Mouse (Mus musculus): ENCODE results near the gene Creb3l4. TPM values are rescaled to one million over a fixed set of nuclear protein-coding genes. Genes with fewer than 3 reads are reported as not detected.

Creb3l4 gene
- total RNA-seq, 2 experiments from 2014 or later, result 0.35 TPM; not detected in 1

DNA sequence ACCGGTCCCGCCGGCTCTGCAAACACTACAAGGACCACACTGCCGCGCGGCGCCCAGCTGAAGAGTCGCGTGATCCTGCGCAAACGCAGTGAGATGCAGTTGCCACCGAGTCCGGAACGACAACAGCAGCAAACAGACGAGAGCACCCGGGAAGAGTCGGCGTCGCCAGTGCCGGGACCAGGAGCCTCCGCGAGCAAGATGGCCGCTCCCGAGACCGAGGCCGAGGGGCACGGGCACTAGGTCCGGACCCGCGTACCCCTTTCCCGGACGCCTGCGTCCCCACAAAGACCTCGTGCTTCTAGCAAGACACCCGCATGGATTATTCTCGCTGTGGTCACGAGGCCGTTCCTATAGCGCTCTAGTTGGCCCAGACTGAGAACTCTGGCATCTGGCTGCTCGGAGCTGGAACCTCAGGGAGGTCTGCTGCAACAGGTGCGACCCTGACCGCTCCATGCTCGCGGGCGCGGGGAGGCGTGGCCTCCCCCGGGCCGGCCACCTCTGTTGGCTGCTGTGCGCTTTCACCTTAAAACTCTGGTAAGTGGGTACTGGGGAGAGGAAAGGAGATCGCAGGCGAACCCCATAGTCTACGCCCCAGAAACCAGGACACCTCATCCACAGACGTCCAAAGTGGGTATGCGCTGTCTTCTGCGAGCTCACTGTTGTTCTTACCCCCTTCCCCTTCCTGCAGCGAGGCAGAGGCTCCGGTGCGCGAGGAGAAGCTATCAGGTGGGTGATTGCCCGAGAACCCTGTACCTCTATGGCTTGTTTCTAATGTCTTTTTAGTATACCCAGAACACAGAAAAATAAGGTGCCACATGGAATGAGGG lies 11.6 kb downstream of the Creb3l4 start, which contains the start of gene Jtb:
Jtb (plus strand) TSS at position 91 of the 827 bp plus-strand sequence.
- DNase-seq, result peak; percentile 92

DNA sequence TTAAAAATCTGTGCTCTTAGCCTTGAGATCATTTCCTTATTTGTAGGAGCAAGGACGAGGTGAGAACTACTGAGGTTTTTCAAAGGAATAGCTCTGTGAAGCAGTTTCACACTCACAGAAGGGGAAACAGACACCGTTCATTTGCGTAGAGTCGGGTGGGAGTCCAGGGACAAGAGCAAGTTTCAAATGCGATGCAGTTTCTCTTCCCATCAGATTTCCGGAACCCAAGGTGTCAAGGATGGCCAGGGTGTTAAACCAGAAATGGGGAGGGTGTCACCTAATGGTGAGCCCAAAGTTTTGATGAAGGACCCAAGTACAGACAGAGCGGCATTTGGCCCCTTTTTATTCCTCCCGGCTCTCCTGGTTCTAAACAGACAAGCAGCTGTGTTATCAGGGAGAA lies 12.2 kb downstream of the Creb3l4 start:
- no peak for DNase-seq

DNA sequence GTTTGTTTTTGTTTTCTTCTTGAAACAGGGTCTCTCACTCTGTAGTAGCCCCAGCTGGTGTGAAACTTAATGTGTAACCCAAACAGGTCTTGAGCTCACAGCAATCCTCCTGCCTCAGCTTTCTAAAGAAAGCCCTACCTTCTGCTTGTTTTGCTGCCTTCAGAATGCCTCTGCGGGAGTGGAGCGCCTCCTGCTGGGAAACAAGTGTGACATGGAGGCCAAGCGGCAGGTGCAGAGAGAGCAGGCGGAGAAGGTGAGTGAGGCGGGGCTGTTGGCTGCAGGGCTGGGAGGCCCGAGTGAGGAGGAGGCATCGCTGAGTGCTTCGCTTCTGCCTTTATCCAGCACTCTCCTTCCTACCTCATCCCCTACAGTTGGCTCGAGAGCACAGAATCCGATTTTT lies 19.0 kb downstream of the Creb3l4 start:
- DNase-seq, result no peak

- DNase-seq, result no peak
Measured at GRCm38 (mm10) chr3:90222941-90223340, 20.4 kb downstream of the Creb3l4 start.

DNA sequence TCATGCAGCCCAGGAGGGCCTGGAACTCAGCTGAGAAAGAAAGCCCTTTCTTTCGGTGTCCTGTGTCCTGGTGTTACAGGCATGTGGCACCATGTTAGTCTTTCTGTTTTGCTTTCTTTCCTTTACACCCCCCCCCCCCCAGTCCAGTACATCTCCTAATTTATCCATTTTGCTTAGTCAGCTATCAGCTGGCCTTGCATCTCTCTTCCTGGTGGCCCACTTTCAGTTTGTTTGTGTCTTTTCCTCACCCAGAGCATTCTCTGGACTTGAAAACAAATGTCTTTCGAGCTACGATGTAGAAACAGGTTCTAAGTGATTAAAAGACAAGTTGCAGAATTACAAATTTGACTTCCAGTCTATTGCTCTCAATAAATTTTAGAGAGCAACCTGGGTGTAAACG lies 20.9 kb downstream of the Creb3l4 start:
- DNase-seq, result no peak

- no peak for DNase-seq
Measured at GRCm38 (mm10) chr3:90221123-90221522, 22.2 kb downstream of the Creb3l4 start.

- peak; percentile 80 for DNase-seq
Measured at GRCm38 (mm10) chr3:90220531-90220951, 22.8 kb downstream of the Creb3l4 start.

- DNase-seq, result no peak
Measured at GRCm38 (mm10) chr3:90220088-90220487, 23.2 kb downstream of the Creb3l4 start.

- DNase-seq, result no peak
Measured at GRCm38 (mm10) chr3:90215825-90216380, 27.4 kb downstream of the Creb3l4 start.

GRCm38 (mm10) chr3:90213956-90214684 lies 29.2 kb downstream of the Creb3l4 start:
- no peak for DNase-seq

- DNase-seq, result peak; percentile 85
Measured at GRCm38 (mm10) chr3:90213377-90213866, 29.9 kb downstream of the Creb3l4 start, which contains the start of the genes Rps27 and Rab13. Gene Rps27 (minus strand): TSS chr3:90213651. Gene Rab13 (plus strand): TSS chr3:90213695.

DNA sequence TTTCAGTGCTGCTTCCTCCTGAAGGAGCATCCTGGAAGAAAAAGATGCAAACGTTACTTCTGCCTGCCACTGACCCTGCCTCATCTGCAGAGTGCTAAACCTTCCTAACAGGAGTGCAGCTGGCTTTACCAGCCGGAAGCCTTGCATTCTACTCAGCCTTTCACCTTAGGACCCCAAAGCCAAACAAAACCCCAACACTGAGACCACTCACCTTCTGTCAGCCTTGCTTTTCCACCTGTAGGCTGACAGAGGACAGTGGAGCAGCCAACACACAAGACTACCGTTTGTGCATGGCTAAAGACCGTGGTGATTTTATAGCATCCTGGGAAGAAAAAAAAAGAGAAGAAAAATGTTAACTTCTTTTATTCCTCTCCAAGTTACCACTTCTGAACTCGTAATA lies 30.6 kb downstream of the Creb3l4 start:
- DNase-seq, result no peak

GRCm38 (mm10) chr3:90211475-90212398 lies 31.6 kb downstream of the Creb3l4 start:
- DNase-seq, result no peak

DNA sequence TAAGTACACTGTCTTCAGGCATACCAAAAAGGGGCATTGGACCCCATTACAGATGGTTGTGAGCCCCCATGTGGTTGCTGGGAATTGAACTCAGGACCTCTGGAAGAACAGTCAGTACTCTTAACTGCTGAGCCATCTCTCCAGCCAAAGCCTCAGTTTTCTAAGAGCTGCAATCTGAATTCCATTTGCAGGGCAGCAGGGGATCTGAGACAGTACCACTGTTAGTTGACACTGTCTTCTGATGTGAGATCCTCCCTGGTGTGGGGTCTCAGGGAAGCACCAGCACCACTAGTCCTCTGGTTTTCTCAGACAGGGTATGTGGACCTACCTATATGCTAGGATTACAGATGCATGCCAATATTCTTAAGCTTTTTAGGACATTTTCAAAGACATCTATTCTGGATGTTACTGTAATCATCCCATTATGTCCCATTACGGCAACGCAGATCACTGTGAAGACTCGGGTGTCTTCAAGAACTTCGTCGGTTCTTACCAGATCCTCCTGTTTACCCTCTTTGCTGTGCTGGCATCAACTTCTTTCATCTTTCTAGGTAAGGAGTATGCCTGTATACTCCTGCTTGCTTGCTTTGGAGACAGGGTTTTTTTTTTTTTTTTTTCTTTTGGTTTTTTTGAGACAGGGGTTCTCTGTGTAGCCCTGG lies 33.3 kb downstream of the Creb3l4 start:
- DNase-seq, result no peak

GRCm38 (mm10) chr3:90208662-90209061 lies 34.6 kb downstream of the Creb3l4 start:
- no peak for DNase-seq

DNA sequence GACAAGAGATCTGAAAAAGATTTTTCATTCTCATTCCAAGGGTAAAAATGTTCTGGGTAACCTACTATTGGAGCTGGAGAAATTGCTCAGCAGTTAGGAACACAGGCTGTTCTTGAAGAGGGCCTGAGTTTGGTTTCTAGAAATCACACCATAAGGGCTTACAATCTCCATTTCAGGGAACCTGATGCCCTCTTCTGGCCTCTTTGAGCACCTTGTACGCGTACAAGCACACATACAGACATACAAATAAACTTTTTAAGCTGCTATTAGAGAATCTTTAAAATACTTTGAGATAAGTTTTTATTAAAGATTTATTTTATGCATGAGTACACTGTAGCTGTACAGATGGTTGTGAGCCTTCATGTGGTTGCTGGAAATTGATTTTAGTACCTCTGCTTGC lies 38.7 kb downstream of the Creb3l4 start:
- no peak for DNase-seq

DNA sequence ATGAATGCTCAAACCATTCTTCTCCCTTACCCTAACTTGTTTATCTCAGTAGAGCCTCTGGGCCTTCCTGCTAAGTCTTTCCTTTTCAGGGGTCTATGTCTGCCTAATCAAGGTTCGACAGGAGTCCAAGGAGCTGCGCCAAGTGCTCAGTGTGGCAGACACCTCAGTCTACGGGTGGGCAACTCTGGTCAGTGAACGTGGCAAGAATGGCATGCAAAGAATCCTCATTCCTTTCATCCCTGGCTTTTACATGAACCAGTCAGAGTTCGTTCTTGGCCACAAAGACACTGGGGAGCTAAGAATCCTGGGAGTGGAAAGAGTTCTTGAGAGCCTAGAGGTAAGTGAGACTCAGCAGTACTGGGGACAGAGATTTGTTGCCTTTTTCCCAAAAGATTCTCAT lies 39.7 kb downstream of the Creb3l4 start:
- DNase-seq, result no peak

DNA sequence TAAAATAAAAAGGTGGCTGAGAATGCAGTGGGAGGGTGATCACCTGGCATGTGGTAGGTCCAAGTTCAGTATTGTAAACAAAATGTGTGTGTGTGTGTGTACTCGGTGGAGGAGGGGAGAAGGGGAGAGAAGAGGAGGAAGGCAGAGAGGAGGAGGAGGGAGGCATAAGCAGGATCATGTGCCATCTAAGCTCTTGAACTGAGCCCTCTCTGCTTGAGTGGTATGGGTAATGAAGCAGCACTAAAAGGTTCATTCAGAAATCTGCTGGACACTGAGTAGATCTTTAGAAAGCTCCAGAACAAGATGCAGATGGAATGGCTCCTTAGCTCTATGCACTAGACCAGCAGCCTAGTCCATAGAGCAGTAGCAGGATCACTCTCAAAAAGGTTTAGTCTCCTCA lies 40.4 kb downstream of the Creb3l4 start:
- DNase-seq, result no peak

- no peak for DNase-seq
Measured at GRCm38 (mm10) chr3:90197548-90197947, 45.8 kb downstream of the Creb3l4 start.

- DNase-seq, result no peak
Measured at GRCm38 (mm10) chr3:90195644-90196043, 47.7 kb downstream of the Creb3l4 start.

DNA sequence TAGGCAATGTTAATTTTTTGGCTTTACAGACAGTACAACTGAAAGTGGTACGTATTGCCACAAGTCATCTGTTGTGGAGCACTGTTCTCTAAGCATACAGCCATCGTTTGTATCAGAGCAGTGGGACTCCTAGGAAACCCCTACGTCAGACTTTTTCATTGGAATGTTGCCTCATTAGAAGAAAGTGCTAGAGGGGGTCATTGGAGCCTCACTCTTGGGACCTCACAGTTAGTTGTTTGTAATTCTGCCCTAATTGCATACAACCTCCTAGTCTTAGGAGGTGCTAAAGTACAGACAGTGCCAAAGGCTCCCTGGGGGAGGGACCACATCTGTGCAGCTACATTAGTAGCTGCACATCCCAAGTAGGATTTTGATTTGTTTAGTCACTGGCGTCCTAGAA lies 48.6 kb downstream of the Creb3l4 start:
- no peak for DNase-seq
